Mouse (Mus musculus): ENCODE data around the gene Fibp.
A peak's percentile ranks its signal among the peaks of the same experiment; 100 is the strongest.

Gene Fibp

GRCm38 (mm10) chr19:5460465-5460911 is at the start of gene Fibp:
Gene Fibp (plus strand): TSS chr19:5460615.
- peak; percentile 81 to 88 for DNase-seq (ENCODE audit: low spot score in 2 of 2)

- no peak for DNase-seq (ENCODE audit: low spot score in 2 of 2)
Measured at GRCm38 (mm10) chr19:5410641-5411040, 49.8 kb upstream of the Fibp start.

GRCm38 (mm10) chr19:5411961-5412360 is 48.5 kb upstream of the Fibp start:
- no peak for DNase-seq (ENCODE audit: low spot score in 2 of 2)

- no peak for DNase-seq (ENCODE audit: low spot score in 2 of 2)
Measured at GRCm38 (mm10) chr19:5413840-5414239, 46.6 kb upstream of the Fibp start.

GRCm38 (mm10) chr19:5414534-5414957 is 45.9 kb upstream of the Fibp start:
- DNase-seq (ENCODE audit: low spot score in 2 of 2): no peak

GRCm38 (mm10) chr19:5418750-5419466 is 41.5 kb upstream of the Fibp start:
- no peak for DNase-seq (ENCODE audit: low spot score in 2 of 2)

- no peak for DNase-seq (ENCODE audit: low spot score in 2 of 2)
Measured at GRCm38 (mm10) chr19:5419630-5420029, 40.8 kb upstream of the Fibp start.

GRCm38 (mm10) chr19:5420579-5420978 is 39.8 kb upstream of the Fibp start:
- DNase-seq (ENCODE audit: low spot score in 2 of 2): no peak

- no peak for DNase-seq (ENCODE audit: low spot score in 2 of 2)
Measured at GRCm38 (mm10) chr19:5421784-5422183, 38.6 kb upstream of the Fibp start.

GRCm38 (mm10) chr19:5422267-5422666 is 38.1 kb upstream of the Fibp start:
- DNase-seq (ENCODE audit: low spot score in 2 of 2): no peak

- no peak for DNase-seq (ENCODE audit: low spot score in 2 of 2)
Measured at GRCm38 (mm10) chr19:5422895-5423443, 37.4 kb upstream of the Fibp start.

- no peak for DNase-seq (ENCODE audit: low spot score in 2 of 2)
Measured at GRCm38 (mm10) chr19:5423561-5423960, 36.9 kb upstream of the Fibp start.

GRCm38 (mm10) chr19:5424092-5424781 is 36.2 kb upstream of the Fibp start:
- peak; percentile 66 to 69 for DNase-seq (ENCODE audit: low spot score in 2 of 2)

GRCm38 (mm10) chr19:5424782-5425741 is 35.4 kb upstream of the Fibp start, which contains the start of the genes Drap1 and AI837181:
Gene Drap1 (minus strand): TSS chr19:5424979.
Gene AI837181 (plus strand): TSS chr19:5425144.
- DNase-seq (ENCODE audit: low spot score in 2 of 2): peak; percentile 76 to 92

GRCm38 (mm10) chr19:5425906-5426565 is 34.4 kb upstream of the Fibp start:
- peak in 1 of 2 experiments; percentile 24 for DNase-seq (ENCODE audit: low spot score in 2 of 2)

- no peak for DNase-seq (ENCODE audit: low spot score in 2 of 2)
Measured at GRCm38 (mm10) chr19:5426640-5427290, 33.6 kb upstream of the Fibp start.

GRCm38 (mm10) chr19:5428083-5428482 is 32.3 kb upstream of the Fibp start:
- DNase-seq (ENCODE audit: low spot score in 2 of 2): no peak

GRCm38 (mm10) chr19:5429219-5429618 is 31.2 kb upstream of the Fibp start:
- DNase-seq (ENCODE audit: low spot score in 2 of 2): no peak

GRCm38 (mm10) chr19:5429806-5430205 is 30.6 kb upstream of the Fibp start:
- no peak for DNase-seq (ENCODE audit: low spot score in 2 of 2)

GRCm38 (mm10) chr19:5430408-5430807 is 30.0 kb upstream of the Fibp start:
- DNase-seq (ENCODE audit: low spot score in 2 of 2): no peak
